Mouse (Mus musculus): ENCODE measurements at regions not wholly inside any gene's neighbourhood (a gene's known extent, or its start where the extent isn't known, plus 50 kb on each side); places are given as distances from the start of the nearest gene placed in this dataset.

GRCm38 (mm10) chr12:39342327-39342726 is 563.1 kb downstream of the Etv1 start:
- no peak for DNase-seq (ENCODE audit: low read depth, low spot score)

GRCm38 (mm10) chr12:39371480-39372245 is 592.5 kb downstream of the Etv1 start:
- no peak for DNase-seq (ENCODE audit: low read depth, low spot score)

GRCm38 (mm10) chr12:39373721-39374120 is 594.5 kb downstream of the Etv1 start:
- DNase-seq (ENCODE audit: low read depth, low spot score): no peak

Measured in R1 (cell line).